Mouse (Mus musculus): ENCODE data around the gene Lrr1. TPM values are rescaled to one million over a fixed set of nuclear protein-coding genes. Genes with fewer than 3 reads are reported as not detected.
A peak's percentile ranks its signal among the peaks of the same experiment; 100 is the strongest.
"Not testable (repeated sequence)": the region's sequence is repeated elsewhere in the genome, so short reads cannot be mapped to it uniquely, and the experiment has no call there.

The Lrr1 gene
- polyA plus RNA-seq, 1 experiment from 2014 or later: 17.6 TPM

GRCm38 (mm10) chr12:69163586-69163985, 5.0 kb upstream of the Lrr1 start:
- not testable (repeated sequence) for H3K27me3 ChIP-seq; ATAC-seq (ENCODE audit: insufficient read depth); H3K4me3 ChIP-seq (replicated peaks); H3K36me3 ChIP-seq (replicated peaks); H3K9me3 ChIP-seq (replicated peaks); H3K4me2 ChIP-seq; H3K27ac ChIP-seq (replicated peaks); H3K9ac ChIP-seq
- H3K4me1 ChIP-seq (replicated peaks): peaks cover 25% of the 10 kb centered on the region
- 70% methylated on average over 4 of the region's 4 CpGs for WGBS (ENCODE audit: insufficient replicate concordance)

GRCm38 (mm10) chr12:69164904-69165303, 3.7 kb upstream of the Lrr1 start:
- Histone ChIP-seq H3K4me3 (replicated peaks) (no peak overlapping the region), H3K27ac (replicated peaks) (no peak overlapping the region), H3K4me2 (no peak overlapping the region), H3K9me3 (replicated peaks) (no peaks in the 10 kb centered on the region), H3K4me1 (replicated peaks) (peaks cover 28% of the 10 kb centered on the region), H3K27me3 (no peaks in the 10 kb centered on the region), H3K9ac (no peak overlapping the region), H3K36me3 (replicated peaks) (no peaks in the 10 kb centered on the region)
- ATAC-seq (ENCODE audit: insufficient read depth): no peak
- 10% methylated on average over 3 of the region's 3 CpGs for WGBS (ENCODE audit: insufficient replicate concordance)

- not testable (repeated sequence) for ATAC-seq (ENCODE audit: insufficient read depth); H3K27me3 ChIP-seq; H3K9ac ChIP-seq; H3K36me3 ChIP-seq (replicated peaks); H3K9me3 ChIP-seq (replicated peaks); H3K27ac ChIP-seq (replicated peaks)
- peaks cover 42% of the 10 kb centered on the region for H3K4me1 ChIP-seq (replicated peaks)
- peak overlapping the region; percentile 94; the same call in 1 of the 2 replicates for H3K4me2 ChIP-seq
- WGBS (ENCODE audit: insufficient replicate concordance): 77% methylated on average over 8 of the region's 8 CpGs
- H3K4me3 ChIP-seq (replicated peaks): peak overlapping the region; percentile 98; the same call in 1 of the 2 replicates
These were observed 1.6 kb upstream of the Lrr1 start for GRCm38 (mm10) chr12:69166861-69167581.

GRCm38 (mm10) chr12:69167656-69168460, 756 bp upstream of the Lrr1 start:
- Histone ChIP-seq H3K4me1 (replicated peaks) (peaks cover 42% of the 10 kb centered on the region), H3K9me3 (replicated peaks) (no peaks in the 10 kb centered on the region), H3K4me2 (peak overlapping the region; percentile 94), H3K4me3 (replicated peaks) (peak overlapping the region; percentile 98), H3K27ac (replicated peaks) (peak overlapping the region; percentile 86), H3K36me3 (replicated peaks) (peaks cover 13% of the 10 kb centered on the region), H3K27me3 (no peaks in the 10 kb centered on the region), H3K9ac (peak overlapping the region; percentile 84)
- 0 out of 2 replicates have a peak, but pooled peaks have one; percentile 1 for ATAC-seq (ENCODE audit: insufficient read depth)
- 6% methylated on average over 18 of the region's 18 CpGs for WGBS (ENCODE audit: insufficient replicate concordance)

- no peaks in the 10 kb centered on the region for H3K27me3 ChIP-seq
- no peak overlapping the region for H3K9ac ChIP-seq
- no peak overlapping the region for H3K4me3 ChIP-seq (replicated peaks)
- H3K27ac ChIP-seq (replicated peaks): no peak overlapping the region
- H3K4me2 ChIP-seq: no peak overlapping the region
- WGBS (ENCODE audit: insufficient replicate concordance): 83% methylated on average over 2 of the region's 2 CpGs
- peaks cover 32% of the 10 kb centered on the region for H3K4me1 ChIP-seq (replicated peaks)
- peaks cover 47% of the 10 kb centered on the region for H3K36me3 ChIP-seq (replicated peaks)
- no peaks in the 10 kb centered on the region for H3K9me3 ChIP-seq (replicated peaks)
- ATAC-seq (ENCODE audit: insufficient read depth): no peak
These were observed 2.7 kb downstream of the Lrr1 start for GRCm38 (mm10) chr12:69171307-69171706.

GRCm38 (mm10) chr12:69175975-69176374, 7.4 kb downstream of the Lrr1 start:
- H3K36me3 ChIP-seq (replicated peaks): peaks cover 79% of the 10 kb centered on the region
- peak; percentile 24; the same call in 1 of the 2 replicates for ATAC-seq (ENCODE audit: insufficient read depth)
- WGBS (ENCODE audit: insufficient replicate concordance): 73% methylated on average over 3 of the region's 3 CpGs
- no peaks in the 10 kb centered on the region for H3K9me3 ChIP-seq (replicated peaks)
- no peak overlapping the region for H3K4me2 ChIP-seq
- H3K27me3 ChIP-seq: no peaks in the 10 kb centered on the region
- H3K4me3 ChIP-seq (replicated peaks): no peak overlapping the region
- no peak overlapping the region for H3K9ac ChIP-seq
- H3K4me1 ChIP-seq (replicated peaks): peaks cover 5% of the 10 kb centered on the region
- no peak overlapping the region for H3K27ac ChIP-seq (replicated peaks)

- ATAC-seq (ENCODE audit: insufficient read depth): no peak
- Histone ChIP-seq H3K27ac (replicated peaks) (no peak overlapping the region), H3K36me3 (replicated peaks) (peaks cover 81% of the 10 kb centered on the region), H3K9ac (no peak overlapping the region), H3K4me2 (no peak overlapping the region), H3K27me3 (no peaks in the 10 kb centered on the region), H3K4me3 (replicated peaks) (no peak overlapping the region), H3K9me3 (replicated peaks) (no peaks in the 10 kb centered on the region), H3K4me1 (replicated peaks) (peaks cover 6% of the 10 kb centered on the region; the same call in 1 of the 2 replicates)
- 86% methylated on average over 3 of the region's 3 CpGs for WGBS (ENCODE audit: insufficient replicate concordance)
These were observed 8.9 kb downstream of the Lrr1 start for GRCm38 (mm10) chr12:69177526-69177925.

- Histone ChIP-seq H3K9ac (no peak overlapping the region), H3K36me3 (replicated peaks) (peaks cover 64% of the 10 kb centered on the region), H3K27ac (replicated peaks) (no peak overlapping the region), H3K4me3 (replicated peaks) (no peak overlapping the region), H3K4me2 (no peak overlapping the region), H3K4me1 (replicated peaks) (peaks cover 6% of the 10 kb centered on the region), H3K9me3 (replicated peaks) (no peaks in the 10 kb centered on the region), H3K27me3 (no peaks in the 10 kb centered on the region)
- ATAC-seq (ENCODE audit: insufficient read depth): no peak
- 66% methylated on average over 12 of the region's 12 CpGs for WGBS (ENCODE audit: insufficient replicate concordance)
These were observed 10.8 kb downstream of the Lrr1 start for GRCm38 (mm10) chr12:69179371-69179770.

- 61% methylated on average over 4 of the region's 4 CpGs for WGBS (ENCODE audit: insufficient replicate concordance)
- no peak overlapping the region for H3K27ac ChIP-seq (replicated peaks)
- H3K9ac ChIP-seq: no peak overlapping the region
- peaks cover 45% of the 10 kb centered on the region for H3K36me3 ChIP-seq (replicated peaks)
- no peak overlapping the region for H3K4me3 ChIP-seq (replicated peaks)
- ATAC-seq (ENCODE audit: insufficient read depth): no peak
- peaks cover 23% of the 10 kb centered on the region for H3K4me1 ChIP-seq (replicated peaks)
- H3K9me3 ChIP-seq (replicated peaks): no peaks in the 10 kb centered on the region
- H3K4me2 ChIP-seq: no peak overlapping the region
- no peaks in the 10 kb centered on the region for H3K27me3 ChIP-seq
These were observed 13.2 kb downstream of the Lrr1 start for GRCm38 (mm10) chr12:69181800-69182199.

- WGBS (ENCODE audit: insufficient replicate concordance): under 1% methylated on average over 84 of the region's 84 CpGs
- peaks cover 37% of the 10 kb centered on the region for H3K4me1 ChIP-seq (replicated peaks)
- H3K27me3 ChIP-seq: no peaks in the 10 kb centered on the region
- peak within 1 kb of the TSS; percentile 97 for H3K4me2 ChIP-seq
- peak within 1 kb of the TSS; percentile 93 for H3K27ac ChIP-seq (replicated peaks)
- peak within 1 kb of the TSS; percentile 90 for H3K9ac ChIP-seq
- ATAC-seq (ENCODE audit: insufficient read depth): peak; percentile 97
- H3K9me3 ChIP-seq (replicated peaks): no peaks in the 10 kb centered on the region
- peak within 1 kb of the TSS; percentile 90 for H3K4me3 ChIP-seq (replicated peaks)
- H3K36me3 ChIP-seq (replicated peaks): peaks cover 40% of the 10 kb centered on the region
These were observed 15.1 kb downstream of the Lrr1 start, which contains the start of the genes Rpl36al and Mgat2 for GRCm38 (mm10) chr12:69183583-69184308. Rpl36al (minus strand) TSS chr12:69184083. Mgat2 (plus strand) TSS chr12:69184157.

All from liver, embryonic 15.5 days (tissue).